Mouse (Mus musculus) erythroblast, adult 5-6 weeks (primary cell): ENCODE results near the gene Zdhhc8. TPM values are rescaled to one million over a fixed set of nuclear protein-coding genes. Genes with fewer than 3 reads are reported as not detected.

Experiments used
- total RNA-seq, 2 experiments: library from RNA; stranded (forward) in 1 of 2; stranded (reverse) in 1 of 2; fragments of 150-400 nt in 1 of 2; fragments of 200-764, 138-1000 nt in 1 of 2; gene quantifications; 2 replicates each; pipeline versions ENCODE4 v1.2.3 to v1.2.4; 2015 to 2017; ENCODE audit warnings: low replicate concordance in 2 of 2

Gene Zdhhc8
- total RNA-seq, 2 experiments from 2014 or later, result 0.26 to 1.5 TPM

Other genes with a start within 250 kb of the Zdhhc8 start
- gene Dgcr6, start 182.3 kb downstream of the Zdhhc8 start, total RNA-seq (2015; ENCODE audit: low replicate concordance), result 0.96 and 7.9 TPM in 2 replicates
- gene Dgcr6, start 182.3 kb downstream of the Zdhhc8 start, total RNA-seq (2017; ENCODE audit: low replicate concordance), result 1.6 and 6.6 TPM in 2 replicates
- 3.3 and 6.3 TPM in 2 replicates for gene Prodh, start 144.9 kb downstream of the Zdhhc8 start, total RNA-seq (2015; ENCODE audit: low replicate concordance)
- 4.7 and 7.4 TPM in 2 replicates for gene Prodh, start 144.9 kb downstream of the Zdhhc8 start, total RNA-seq (2017; ENCODE audit: low replicate concordance)
- 0.42 and 0.96 TPM in 2 replicates for gene Rtn4r, start 107.5 kb downstream of the Zdhhc8 start, total RNA-seq (2015; ENCODE audit: low replicate concordance)
- not detected in 2 replicates for gene Rtn4r, start 107.5 kb downstream of the Zdhhc8 start, total RNA-seq (2017; ENCODE audit: low replicate concordance)
- not detected in 2 replicates for gene Ccdc188, start 17.3 kb downstream of the Zdhhc8 start, total RNA-seq (2015; ENCODE audit: low replicate concordance)
- gene Ccdc188, start 17.3 kb downstream of the Zdhhc8 start, total RNA-seq (2017; ENCODE audit: low replicate concordance), result not detected in 2 replicates
- gene Trmt2a, start 13.5 kb upstream of the Zdhhc8 start, total RNA-seq (2015; ENCODE audit: low replicate concordance), result 20.9 and 48.0 TPM in 2 replicates
- gene Trmt2a, start 13.5 kb upstream of the Zdhhc8 start, total RNA-seq (2017; ENCODE audit: low replicate concordance), result 16.4 and 19.1 TPM in 2 replicates
- 74.6 and 96.3 TPM in 2 replicates for gene Ranbp1, start 13.6 kb upstream of the Zdhhc8 start, total RNA-seq (2015; ENCODE audit: low replicate concordance)
- 83.7 and 90.7 TPM in 2 replicates for gene Ranbp1, start 13.6 kb upstream of the Zdhhc8 start, total RNA-seq (2017; ENCODE audit: low replicate concordance)
- not detected in 2 replicates for gene Gm49776, start 23.2 kb upstream of the Zdhhc8 start, total RNA-seq (2015; ENCODE audit: low replicate concordance)
- gene Gm49776, start 23.2 kb upstream of the Zdhhc8 start, total RNA-seq (2017; ENCODE audit: low replicate concordance), result not detected in 2 replicates
- gene Dgcr8, start 54.1 kb upstream of the Zdhhc8 start, total RNA-seq (2015; ENCODE audit: low replicate concordance), result 16.3 and 30.2 TPM in 2 replicates
- gene Dgcr8, start 54.1 kb upstream of the Zdhhc8 start, total RNA-seq (2017; ENCODE audit: low replicate concordance), result 38.3 and 46.7 TPM in 2 replicates
- gene Tango2, start 113.0 kb upstream of the Zdhhc8 start, total RNA-seq (2015; ENCODE audit: low replicate concordance), result 8.8 and 26.9 TPM in 2 replicates
- 8.8 and 12.1 TPM in 2 replicates for gene Tango2, start 113.0 kb upstream of the Zdhhc8 start, total RNA-seq (2017; ENCODE audit: low replicate concordance)
- 1.5 and 2.7 TPM in 2 replicates for gene Arvcf, start 113.0 kb upstream of the Zdhhc8 start, total RNA-seq (2015; ENCODE audit: low replicate concordance)
- 8.7 TPM in 1 of 2 replicates, not detected in the other for gene Arvcf, start 113.0 kb upstream of the Zdhhc8 start, total RNA-seq (2017; ENCODE audit: low replicate concordance)
- 274 and 358 TPM in 2 replicates for gene Txnrd2, start 191.2 kb upstream of the Zdhhc8 start, total RNA-seq (2015; ENCODE audit: low replicate concordance)
- 493 and 499 TPM in 2 replicates for gene Txnrd2, start 191.2 kb upstream of the Zdhhc8 start, total RNA-seq (2017; ENCODE audit: low replicate concordance)
- gene Comt, start 191.7 kb upstream of the Zdhhc8 start, total RNA-seq (2015; ENCODE audit: low replicate concordance), result 27.9 and 29.9 TPM in 2 replicates
- 26.8 and 29.1 TPM in 2 replicates for gene Comt, start 191.7 kb upstream of the Zdhhc8 start, total RNA-seq (2017; ENCODE audit: low replicate concordance)